Mouse (Mus musculus): Measurements from ENCODE around the gene Cdyl.
A peak's percentile ranks its signal among the peaks of the same experiment; 100 is the strongest.

GRCm38 (mm10) chr13:35782949-35783348, 123.3 kb downstream of the Cdyl start:
- TF ChIP-seq MAX (IDR thresholded peaks at IDR 0.05; ENCODE audit: low read depth) (no peak), POLR2A (IDR thresholded peaks at IDR 0.05; ENCODE audit: insufficient read length, low read depth) (no peak), E2F4 (IDR thresholded peaks at IDR 0.05; ENCODE audit: insufficient read depth) (no peak), TCF12 (IDR thresholded peaks at IDR 0.05; ENCODE audit: insufficient read depth, poor library complexity, severe bottlenecking) (no peak), USF1 (IDR thresholded peaks at IDR 0.05; ENCODE audit: low read depth) (no peak), POLR2AphosphoS2 (IDR thresholded peaks at IDR 0.05; ENCODE audit: insufficient read length, low read depth) (no peak), TCF3 (IDR thresholded peaks at IDR 0.05; ENCODE audit: insufficient read length, low read depth) (no peak), MYOG (IDR thresholded peaks at IDR 0.05; ENCODE audit: control insufficient read depth in 1 of 3, insufficient read depth in 1 of 3, insufficient read length in 2 of 3, low read depth in 2 of 3) (no peak), CEBPB (IDR thresholded peaks at IDR 0.05; ENCODE audit: insufficient read depth, poor library complexity, severe bottlenecking) (no peak), SRF (IDR thresholded peaks at IDR 0.05; ENCODE audit: control insufficient read depth, insufficient read length, low read depth) (no peak), MYOD1 (IDR thresholded peaks at IDR 0.05; ENCODE audit: control insufficient read depth in 1 of 3, insufficient read length in 2 of 3, low read depth in 2 of 3) (peak in 1 of 3 experiments; percentile 46), REST (IDR thresholded peaks at IDR 0.05; ENCODE audit: insufficient read depth, insufficient read length) (no peak)
